Mouse (Mus musculus) lung, embryonic 14.5 days (tissue): ENCODE data around the gene Sphk2. TPM values are rescaled to one million over a fixed set of nuclear protein-coding genes. Genes with fewer than 3 reads are reported as not detected.

Experiments
- ATAC-seq: fragments of 200-750 bp; cut with Nextera tagmentation; 2 replicates; pipeline ENCODE4 v1.8.0; 2017; ENCODE audit warnings: mild to moderate bottlenecking, moderate TSS enrichment, moderate library complexity; ENCODE audit not compliant: insufficient read depth
- DNase-seq: peaks from one replicate; pipeline ENCODE4 v3.0.0-alpha.2; 2015
- H3K27ac ChIP-seq: fragments of 300-500 bp; sonication (generic); 2 replicates; pipeline ENCODE4 v1.5.1; 2014; ENCODE audit warnings: low read depth, mild to moderate bottlenecking, moderate library complexity
- H3K27me3 ChIP-seq: fragments of 300-500 bp; sonication (generic); 2 replicates; pipeline ENCODE4 v1.6.1; 2014; ENCODE audit warnings: low read length, control low read depth; ENCODE audit not compliant: insufficient read depth
- H3K36me3 ChIP-seq: fragments of 300-500 bp; sonication (generic); 2 replicates; pipeline ENCODE4 v1.6.1; 2014; ENCODE audit warnings: control low read depth; ENCODE audit not compliant: insufficient read depth
- H3K4me1 ChIP-seq: fragments of 300-500 bp; sonication (generic); 2 replicates; pipeline ENCODE4 v1.6.1; 2014; ENCODE audit warnings: antibody characterized with exemption, control low read depth; ENCODE audit not compliant: insufficient read depth
- H3K4me2 ChIP-seq: fragments of 300-500 bp; sonication (generic); 2 replicates; pipeline ENCODE4 v1.6.1; 2014; ENCODE audit warnings: mild to moderate bottlenecking
- H3K4me3 ChIP-seq: fragments of 300-500 bp; sonication (generic); 2 replicates; pipeline ENCODE4 v1.5.1; 2014; ENCODE audit warnings: low read depth, low read length
- H3K9ac ChIP-seq: fragments of 300-500 bp; sonication (generic); 2 replicates; pipeline ENCODE4 v1.6.1; 2014
- H3K9me3 ChIP-seq: fragments of 300-500 bp; sonication (generic); 2 replicates; pipeline ENCODE4 v1.6.1; 2016; ENCODE audit warnings: low read depth, low read length, control low read depth
- CTCF ChIP-seq: IDR thresholded peaks from 2 replicates; pipeline ENCODE4 v1.5.1; 2016; ENCODE audit warnings: antibody characterized with exemption, low read depth
- WGBS: fragments of 180-500 bp; shearing (Covaris S2); extraction: QIAGEN DNeasy Blood & Tissue Kit; methylation state at CpG from one replicate; pipeline ENCODE4 v1.1.7; 2014; 5-methylcytosine and 5-hydroxymethylcytosine counted together
- polyA plus RNA-seq: library from polyadenylated mRNA; unstranded; fragments of >200 nt; fragmentation: Nextera tagmentation; extraction: Ambion mirVana; gene quantifications from 2 replicates; pipeline ENCODE4 v1.2.1, GENCODE M21; 2014

The Sphk2 gene
- polyA plus RNA-seq, 1 experiment from 2014 or later = 23.8 TPM

DNA sequence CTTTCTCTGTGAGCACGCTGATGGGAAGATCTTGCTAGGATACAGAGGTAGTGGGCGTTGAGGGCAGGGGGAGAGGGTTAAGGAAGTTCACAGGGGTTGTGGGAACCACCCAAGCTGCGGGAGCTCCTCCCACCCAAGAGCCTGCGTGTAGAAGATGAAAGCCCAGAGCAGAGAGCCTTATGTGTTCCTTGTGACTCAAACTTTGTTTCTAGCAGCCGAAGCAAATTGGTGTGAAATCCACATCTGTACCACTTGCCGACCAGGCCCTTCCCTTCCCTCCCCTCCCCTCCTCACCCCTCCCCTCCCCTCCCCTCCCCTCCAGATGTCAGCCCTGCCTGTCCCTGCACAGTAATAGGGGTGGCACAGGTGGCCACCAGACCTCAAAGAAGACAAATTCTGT is 22.7 kb downstream of the Sphk2 start:
- Histone ChIP-seq H3K4me1 (no peaks in the 10 kb centered on the region), H3K4me3 (no peak overlapping the region), H3K27ac (no peak overlapping the region), H3K27me3 (peaks cover 18% of the 10 kb centered on the region), H3K4me2 (no peak overlapping the region), H3K9ac (no peak overlapping the region), H3K36me3 (no peaks in the 10 kb centered on the region), H3K9me3 (no peaks in the 10 kb centered on the region)
- ATAC-seq (no peak), DNase-seq (no peak)
- 19% methylated on average over 6 of the region's 6 CpGs for WGBS
- no peak for TF ChIP-seq CTCF

DNA sequence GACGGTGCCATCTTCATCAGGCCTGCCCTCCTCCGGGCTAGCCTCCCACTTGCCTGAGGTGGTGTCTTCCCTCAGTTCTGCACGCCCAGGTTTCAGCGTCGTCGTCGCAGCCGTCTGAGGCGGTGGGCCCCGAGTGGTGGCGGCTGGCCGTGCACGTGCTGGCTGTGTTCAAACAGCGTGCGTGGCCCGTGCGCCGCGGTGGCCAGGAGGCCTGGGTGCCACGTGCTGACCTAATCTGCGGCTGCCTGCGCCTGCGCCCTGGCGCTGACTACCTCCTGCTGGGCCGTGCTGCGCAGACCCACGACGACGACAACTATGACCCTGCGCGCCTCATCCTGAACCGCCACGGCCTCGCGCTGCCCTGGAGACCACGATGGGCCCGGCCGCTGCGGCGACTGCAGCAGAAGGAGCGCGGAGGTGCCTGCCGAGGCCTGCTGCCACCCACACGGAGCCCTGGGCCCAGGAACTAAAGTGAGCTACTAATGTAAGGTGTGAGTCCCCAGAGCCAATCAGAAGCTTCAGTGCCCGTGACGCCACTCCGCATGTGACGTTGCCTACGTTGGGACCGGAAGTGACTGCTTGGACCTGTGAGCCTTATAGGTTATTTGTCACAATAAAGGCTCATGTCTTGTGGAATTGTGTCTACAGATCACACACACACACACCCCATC is 23.7 kb downstream of the Sphk2 start, which contains the start of gene Sec1:
Gene Sec1, minus strand, starts transcription at position 482 of the 671 bp plus-strand sequence.
- ATAC-seq = no peak; the same call in 1 of the 2 replicates
- WGBS = 86% methylated on average over 50 of the region's 50 CpGs
- no peaks in the 10 kb centered on the region for H3K9me3 ChIP-seq
- H3K4me3 ChIP-seq = no peak within 1 kb of the TSS
- TF ChIP-seq CTCF = no peak
- no peaks in the 10 kb centered on the region for H3K4me1 ChIP-seq
- no peaks in the 10 kb centered on the region for H3K36me3 ChIP-seq
- no peak for DNase-seq
- H3K4me2 ChIP-seq = no peak within 1 kb of the TSS
- H3K27ac ChIP-seq = no peak within 1 kb of the TSS
- H3K27me3 ChIP-seq = peaks cover 8% of the 10 kb centered on the region
- no peak within 1 kb of the TSS for H3K9ac ChIP-seq

GRCm38 (mm10) chr7:45692364-45692763 is 25.4 kb downstream of the Sphk2 start:
- Histone ChIP-seq H3K4me3 (no peak overlapping the region), H3K27ac (no peak overlapping the region), H3K4me2 (no peak overlapping the region), H3K9ac (no peak overlapping the region), H3K27me3 (no peaks in the 10 kb centered on the region), H3K36me3 (no peaks in the 10 kb centered on the region), H3K9me3 (no peaks in the 10 kb centered on the region), H3K4me1 (no peaks in the 10 kb centered on the region)
- WGBS = 63% methylated on average over 2 of the region's 2 CpGs
- DNase-seq = no peak
- no peak for TF ChIP-seq CTCF
- no peak for ATAC-seq

- no peak for DNase-seq
- TF ChIP-seq CTCF = no peak
- Histone ChIP-seq H3K27ac (no peak overlapping the region), H3K27me3 (no peaks in the 10 kb centered on the region), H3K9me3 (no peaks in the 10 kb centered on the region), H3K9ac (no peak overlapping the region), H3K36me3 (no peaks in the 10 kb centered on the region), H3K4me1 (no peaks in the 10 kb centered on the region), H3K4me3 (no peak overlapping the region), H3K4me2 (no peak overlapping the region)
- 53% methylated on average over 11 of the region's 11 CpGs for WGBS
- no peak for ATAC-seq
These were observed 28.0 kb downstream of the Sphk2 start for GRCm38 (mm10) chr7:45689800-45690199.

GRCm38 (mm10) chr7:45689099-45689498 is 28.7 kb downstream of the Sphk2 start:
- TF ChIP-seq CTCF = no peak
- WGBS = 56% methylated on average over 6 of the region's 6 CpGs
- no peaks in the 10 kb centered on the region for H3K4me1 ChIP-seq
- H3K27me3 ChIP-seq = no peaks in the 10 kb centered on the region
- H3K4me3 ChIP-seq = no peak overlapping the region
- DNase-seq = no peak
- no peak for ATAC-seq
- H3K9ac ChIP-seq = no peak overlapping the region
- no peaks in the 10 kb centered on the region for H3K36me3 ChIP-seq
- no peak overlapping the region for H3K27ac ChIP-seq
- no peaks in the 10 kb centered on the region for H3K9me3 ChIP-seq
- H3K4me2 ChIP-seq = no peak overlapping the region

- WGBS = 52% methylated on average over 3 of the region's 3 CpGs
- H3K9ac ChIP-seq = no peak overlapping the region
- ATAC-seq (no peak), DNase-seq (no peak)
- H3K27ac ChIP-seq = no peak overlapping the region
- TF ChIP-seq CTCF = no peak
- H3K4me3 ChIP-seq = no peak overlapping the region
- H3K36me3 ChIP-seq = no peaks in the 10 kb centered on the region
- H3K4me2 ChIP-seq = no peak overlapping the region
- H3K4me1 ChIP-seq = peaks cover 7% of the 10 kb centered on the region; the same call in 1 of the 2 replicates
- no peaks in the 10 kb centered on the region for H3K9me3 ChIP-seq
- H3K27me3 ChIP-seq = no peaks in the 10 kb centered on the region
These were observed 31.0 kb downstream of the Sphk2 start for GRCm38 (mm10) chr7:45686841-45687240.

DNA sequence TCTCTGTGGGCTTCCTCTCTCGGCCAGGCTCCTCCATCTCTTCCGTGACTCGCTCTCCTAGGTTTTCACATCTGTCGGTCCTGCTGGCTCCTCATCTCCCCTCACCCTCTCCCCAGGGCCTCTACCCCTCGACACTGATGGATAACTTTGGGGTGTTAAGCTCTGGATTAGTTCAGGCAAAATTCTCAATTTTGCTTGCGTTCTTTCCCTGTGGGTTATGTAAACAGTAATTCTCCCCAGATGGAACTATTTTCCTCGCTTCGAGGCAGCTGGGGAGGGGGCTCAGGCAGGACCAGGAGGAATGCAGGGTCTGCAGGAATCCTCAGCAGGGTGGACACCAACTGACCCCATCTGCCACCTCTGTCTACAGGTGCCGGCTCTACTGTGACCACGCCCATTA is 32.0 kb downstream of the Sphk2 start:
- Histone ChIP-seq H3K27ac (no peak overlapping the region), H3K4me2 (no peak overlapping the region), H3K9me3 (no peaks in the 10 kb centered on the region), H3K4me1 (peaks cover 7% of the 10 kb centered on the region; the same call in 1 of the 2 replicates), H3K4me3 (no peak overlapping the region), H3K36me3 (no peaks in the 10 kb centered on the region), H3K9ac (no peak overlapping the region), H3K27me3 (no peaks in the 10 kb centered on the region)
- no peak for TF ChIP-seq CTCF
- ATAC-seq (no peak), DNase-seq (no peak)
- 26% methylated on average over 10 of the region's 10 CpGs for WGBS
